Comparison of ENCODE assay signal across 11 mouse cellular contexts in the genomic region with DNA sequence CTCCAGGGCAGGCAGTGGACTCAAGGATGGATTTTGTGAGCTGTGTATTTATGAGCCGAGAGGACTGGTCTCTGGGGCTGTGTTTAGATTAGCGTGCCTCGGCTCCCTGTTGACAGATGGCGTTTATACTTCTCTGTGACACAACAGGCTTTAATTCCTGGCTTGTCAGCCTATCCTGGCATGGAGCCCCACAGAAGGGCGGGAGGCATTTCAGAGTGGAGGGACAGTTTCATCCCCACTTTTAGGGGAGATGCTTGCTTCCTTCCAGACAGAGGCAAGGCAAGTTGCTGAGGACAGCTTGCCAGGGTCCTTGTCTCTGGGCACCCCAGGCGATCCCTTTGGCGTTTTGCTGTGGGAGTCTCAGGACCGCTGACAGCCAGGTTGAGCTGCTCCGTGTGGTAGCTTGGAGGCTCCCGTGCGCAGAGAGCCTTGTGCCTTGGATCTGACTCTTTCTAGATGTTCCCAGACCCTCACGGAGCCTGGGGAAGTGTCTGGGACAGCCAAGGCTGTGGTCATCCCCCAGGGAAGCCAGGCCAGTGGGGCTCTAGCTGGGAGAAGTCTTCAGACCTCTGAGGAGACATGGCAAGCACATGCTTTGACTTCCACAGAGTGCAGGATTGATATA. TPM values are rescaled to one million over a fixed set of nuclear protein-coding genes. Genes with fewer than 3 reads are reported as not detected.
DNase-seq lines count a peak whose midpoint lies in the region; ATAC-seq and TF ChIP-seq lines count a peak whose summit lies in the region.
"Had no signal": no experiment of that assay in that cellular context is flagged by ENCODE, and none has a peak within 500 bp of the region (broad histone marks: within the 10 kb centered on the region; RNA-seq: fewer than 3 reads in every experiment).

No protein-coding gene starts in this region.

- H3K9ac ChIP-seq in midbrain, embryonic 11.5 days (ENCODE audit: low read length), result no peak overlapping the region
- H3K9ac ChIP-seq: neural tube, embryonic 13.5 days had no signal

- no peak overlapping the region for H3K4me3 ChIP-seq in cerebellum, adult 2 months (replicated peaks; ENCODE audit: insufficient read depth, low read depth, low read length)
- H3K4me3 ChIP-seq in midbrain, embryonic 11.5 days (ENCODE audit: low read depth, low read length), result no peak overlapping the region
- H3K4me3 ChIP-seq: neural tube, embryonic 13.5 days had no signal

- H3K27me3 ChIP-seq in cerebellum, adult 2 months (ENCODE audit: control insufficient read depth, insufficient read depth, low read length), result no peaks in the 10 kb centered on the region
- H3K27me3 ChIP-seq in midbrain, embryonic 11.5 days (ENCODE audit: control insufficient read depth, insufficient read depth, low read length), result no peaks in the 10 kb centered on the region
- H3K27me3 ChIP-seq: neural tube, embryonic 13.5 days had no signal

- intact Hi-C loops in left cerebral cortex, postnatal 4 days (cut with DNase I), result no loop called here

- 12% methylated on average over 12 of the region's 12 CpGs for WGBS in cerebellum, adult 2 months
- WGBS in midbrain, embryonic 11.5 days, result 66% methylated on average over 12 of the region's 12 CpGs

- H3K27ac ChIP-seq in cerebellum, adult 2 months (ENCODE audit: insufficient read depth, low read length), result no peak overlapping the region
- no peak overlapping the region for H3K27ac ChIP-seq in midbrain, embryonic 11.5 days (ENCODE audit: low read depth, low read length)
- H3K27ac ChIP-seq: neural tube, embryonic 13.5 days had no signal

- peaks cover 11% of the 10 kb centered on the region; the same call in 1 of the 2 replicates for H3K4me1 ChIP-seq in cerebellum, adult 2 months (ENCODE audit: control insufficient read depth, insufficient read depth, low read length)
- no peaks in the 10 kb centered on the region for H3K4me1 ChIP-seq in midbrain, embryonic 11.5 days (ENCODE audit: control insufficient read depth, insufficient read depth, low read length)

- H3K9me3 ChIP-seq in midbrain, embryonic 11.5 days (ENCODE audit: control insufficient read depth, low read length), result no peaks in the 10 kb centered on the region
- H3K9me3 ChIP-seq: neural tube, embryonic 13.5 days had no signal

- no peak for TF ChIP-seq POLR2A in cerebellum, adult 2 months (IDR thresholded peaks at IDR 0.05; ENCODE audit: borderline replicate concordance, insufficient read depth, low read length)

- no peak overlapping the region for H3K4me2 ChIP-seq in midbrain, embryonic 11.5 days
- H3K4me2 ChIP-seq: neural tube, embryonic 13.5 days had no signal

- TF ChIP-seq CTCF in cerebellum, adult 2 months (IDR thresholded peaks at IDR 0.05; ENCODE audit: borderline replicate concordance, insufficient read depth, low read depth, low read length), result no peak

- no peak for ATAC-seq in cerebellum, adult (ENCODE audit: insufficient number of reproducible peaks, low FRiP score, low TSS enrichment)
- ATAC-seq in midbrain, embryonic 11.5 days (ENCODE audit: low FRiP score), result no peak
- ATAC-seq in megakaryocyte, adult 5-6 weeks (ENCODE audit: poor library complexity, severe bottlenecking), result no peak

- no peaks in the 10 kb centered on the region for H3K36me3 ChIP-seq in midbrain, embryonic 11.5 days (ENCODE audit: control insufficient read depth, insufficient read depth, low read length)
- H3K36me3 ChIP-seq: neural tube, embryonic 13.5 days had no signal

- DNase-seq in cerebellum, adult 2 months, result peak; percentile 49 to 59
- DNase-seq in left cerebral cortex, postnatal 4 days, result peak; percentile 67
- no peak for DNase-seq in left cerebral cortex, adult 18-20 months (ENCODE audit: low spot score in 2 of 2)
- peak; percentile 66 for DNase-seq in heart, postnatal 4 days
- DNase-seq in lung, postnatal 4 days, result peak; percentile 53 to 77
- DNase-seq in midbrain, embryonic 11.5 days (ENCODE audit: low spot score, missing footprints), result no peak
- DNase-seq: liver; thymus, postnatal 14 days had no signal

RNA-seq across cellular contexts. Expression of gene Hmcn2, which starts 23.6 kb away (rescaled TPM):
- polyA plus RNA-seq in cerebellum, adult 2 months (2012; rRNA removed), result 0.59 and 0.63 TPM in 2 replicates
- total RNA-seq in left cerebral cortex, postnatal 4 days (2021), result under 1 TPM; 0.42 to 0.72 TPM
- under 1 TPM; 0.30 to 0.73 TPM for total RNA-seq in left cerebral cortex, adult 18-20 months (2021)
- 1 to 10 TPM; 1.7 to 2.9 TPM for total RNA-seq in heart, postnatal 4 days (2021)
- polyA plus RNA-seq in midbrain, embryonic 11.5 days (2014; fragmentation: Nextera tagmentation; extraction: Ambion mirVana), result 0.10 TPM in 1 of 2 replicates, not detected in the other
- 0.02 TPM in 1 of 2 replicates, not detected in the other for total RNA-seq in megakaryocyte, adult 5-6 weeks (2015)
- total RNA-seq in megakaryocyte, adult 5-6 weeks (2017), result 0.26 TPM in 1 of 2 replicates, not detected in the other

Comparison
In these comparisons a context has a peak if more than half of its experiments do, and no peak if none do; other contexts are left out.
1. DNase-seq: peak in cerebellum, adult 2 months (2 of 2), left cerebral cortex, postnatal 4 days (single experiment), heart, postnatal 4 days (single experiment) and lung, postnatal 4 days (2 of 2); none in left cerebral cortex, adult 18-20 months (0 of 2) and midbrain, embryonic 11.5 days (single experiment).